Mouse (Mus musculus) lung, embryonic 16.5 days (tissue): ENCODE measurements around the gene Abcb8. TPM values are rescaled to one million over a fixed set of nuclear protein-coding genes. Genes with fewer than 3 reads are reported as not detected.
A peak's percentile ranks its signal among the peaks of the same experiment; 100 is the strongest.
"Not testable (repeated sequence)": the region's sequence is repeated elsewhere in the genome, so short reads cannot be mapped to it uniquely, and the experiment has no call there.

Source experiments
- ATAC-seq: fragments of 200-750 bp; cut with Nextera tagmentation; 2 replicates; pipeline ENCODE4 v1.8.0; 2017; ENCODE audit warnings: low read depth, mild to moderate bottlenecking, moderate library complexity
- H3K27ac ChIP-seq: fragments of 300-500 bp; sonication (generic); 2 replicates; pipeline ENCODE4 v1.5.1; 2014; ENCODE audit warnings: mild to moderate bottlenecking, control low read depth, low read length
- H3K27me3 ChIP-seq: fragments of 300-500 bp; sonication (generic); 2 replicates; pipeline ENCODE4 v1.6.1; 2014; ENCODE audit warnings: low read depth, low read length, mixed read lengths; ENCODE audit not compliant: control insufficient read depth, insufficient read depth
- H3K36me3 ChIP-seq: fragments of 300-500 bp; sonication (generic); 2 replicates; pipeline ENCODE4 v1.6.1; 2014; ENCODE audit warnings: low read length; ENCODE audit not compliant: control insufficient read depth, insufficient read depth
- H3K4me1 ChIP-seq: fragments of 300-500 bp; sonication (generic); replicated peaks from 2 replicates; pipeline ENCODE4 v1.6.1; 2014; ENCODE audit warnings: low read length, mixed read lengths; ENCODE audit not compliant: control insufficient read depth, insufficient read depth
- H3K4me2 ChIP-seq: fragments of 300-500 bp; sonication (generic); 2 replicates; pipeline ENCODE4 v1.6.1; 2014; ENCODE audit warnings: low read depth, low read length, control low read depth
- H3K4me3 ChIP-seq: fragments of 300-500 bp; sonication (generic); 2 replicates; pipeline ENCODE4 v1.5.1; 2014; ENCODE audit warnings: mild to moderate bottlenecking, low read length, control low read depth
- H3K9ac ChIP-seq: fragments of 300-500 bp; sonication (generic); 2 replicates; pipeline ENCODE4 v1.6.1; 2014; ENCODE audit warnings: low read length, control low read depth
- H3K9me3 ChIP-seq: fragments of 300-500 bp; sonication (generic); 2 replicates; pipeline ENCODE4 v1.6.1; 2016; ENCODE audit warnings: low read length; ENCODE audit not compliant: control insufficient read depth
- WGBS: fragments of 180-500 bp; shearing (Covaris S2); extraction: QIAGEN DNeasy Blood & Tissue Kit; methylation state at CpG from one replicate; pipeline ENCODE4 v1.1.7; 2014; 5-methylcytosine and 5-hydroxymethylcytosine counted together
- polyA plus RNA-seq: library from polyadenylated mRNA; unstranded; fragments of >200 nt; fragmentation: Nextera tagmentation; extraction: Ambion mirVana; gene quantifications from 2 replicates; pipeline ENCODE4 v1.2.1, GENCODE M21; 2015

Abcb8 gene
- polyA plus RNA-seq, 1 experiment from 2014 or later, result 48.0 TPM

DNA sequence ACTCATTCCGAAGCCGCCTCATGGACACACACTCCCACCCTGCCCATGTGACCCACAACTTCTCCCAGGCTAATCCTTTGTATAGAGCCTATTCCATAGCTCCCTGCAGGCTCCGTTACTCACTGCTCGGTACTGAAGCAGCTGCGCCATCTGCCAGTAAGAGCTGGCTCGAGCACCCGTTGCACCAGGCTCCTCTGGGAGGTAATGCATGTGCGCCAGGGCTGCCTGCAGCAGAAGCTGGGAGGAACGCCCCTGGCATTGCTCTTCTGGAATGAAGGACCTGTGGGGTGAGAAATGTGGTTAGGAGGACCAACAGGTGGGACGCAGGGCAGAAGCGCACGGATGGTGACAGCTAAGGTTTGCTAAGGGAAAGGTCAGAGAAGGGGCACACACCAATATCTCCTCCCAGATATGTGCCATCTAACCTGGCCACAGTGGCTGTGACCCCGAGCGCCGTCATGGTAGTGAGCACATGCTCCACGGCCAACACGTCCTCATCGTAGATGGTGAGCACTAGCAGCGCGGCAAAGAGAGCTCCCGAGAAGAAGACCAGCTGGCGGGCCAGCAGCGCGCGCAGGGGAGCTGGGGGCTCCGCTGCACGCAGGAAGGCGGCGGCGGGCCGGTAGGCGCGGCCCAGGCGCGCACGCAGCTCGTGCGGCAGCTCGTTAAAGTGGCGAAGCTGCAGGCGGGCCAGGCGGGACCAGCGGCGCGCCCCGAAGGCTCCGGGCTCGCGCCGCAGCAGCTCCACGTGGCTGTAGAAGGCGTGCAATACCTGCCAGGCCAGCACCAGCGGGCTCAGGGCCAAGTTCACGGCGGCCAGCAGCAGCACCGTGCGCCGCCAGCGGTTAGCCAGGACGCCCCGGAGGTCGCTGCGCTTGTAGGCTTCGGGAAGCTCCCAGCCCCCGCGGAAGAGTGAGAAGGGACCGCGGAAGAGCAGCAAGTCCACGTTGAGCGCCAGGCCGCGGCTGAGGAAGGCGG lies 5.9 kb upstream of the Abcb8 start:
- peak overlapping the region; percentile 53 for H3K4me3 ChIP-seq
- ATAC-seq, result peak; percentile 44
- peaks cover 33% of the 10 kb centered on the region for H3K27me3 ChIP-seq
- no peaks in the 10 kb centered on the region for H3K9me3 ChIP-seq
- peak overlapping the region; percentile 98 for H3K4me2 ChIP-seq
- H3K4me1 ChIP-seq, result peaks cover 23% of the 10 kb centered on the region
- no peak overlapping the region for H3K27ac ChIP-seq
- WGBS, result 1% methylated on average over 63 of the region's 73 CpGs
- H3K9ac ChIP-seq, result peak overlapping the region; percentile 70
- no peaks in the 10 kb centered on the region for H3K36me3 ChIP-seq

DNA sequence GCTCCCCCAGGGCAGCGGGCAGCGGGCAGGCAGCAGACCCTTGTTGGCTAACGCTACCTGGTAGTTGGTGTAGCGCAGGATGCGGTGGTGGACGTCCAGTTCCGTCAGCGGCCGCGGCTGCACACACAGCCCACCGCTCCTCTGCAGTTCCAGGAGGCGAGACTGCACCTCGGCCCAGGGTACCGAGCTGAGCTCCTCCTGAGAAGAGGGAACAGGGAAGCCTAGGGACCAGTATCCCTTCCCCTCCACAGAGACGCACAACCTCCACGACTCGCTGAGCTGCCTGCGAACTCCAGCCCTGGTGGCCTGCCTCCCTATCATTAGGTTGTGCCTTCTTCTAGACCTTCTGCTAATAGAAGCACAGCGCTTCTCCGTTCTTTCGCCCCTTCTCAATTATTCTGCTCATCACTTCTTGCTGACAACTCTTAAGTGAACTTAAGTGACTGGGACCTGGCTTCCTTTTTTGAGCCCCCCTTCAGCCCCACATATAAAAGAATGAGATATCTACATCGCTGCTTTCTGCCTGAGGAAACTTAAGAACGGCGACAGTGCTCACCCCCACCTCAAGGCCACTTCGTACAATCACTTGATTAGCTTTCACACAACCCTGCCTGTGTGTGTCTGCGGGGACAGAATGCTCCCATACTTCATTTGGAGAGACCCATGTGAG lies 5.1 kb upstream of the Abcb8 start:
- no peak for ATAC-seq
- peak overlapping the region; percentile 98 for H3K4me2 ChIP-seq
- H3K27ac ChIP-seq, result no peak overlapping the region
- no peaks in the 10 kb centered on the region for H3K36me3 ChIP-seq
- H3K9me3 ChIP-seq, result no peaks in the 10 kb centered on the region
- peaks cover 18% of the 10 kb centered on the region for H3K4me1 ChIP-seq
- H3K27me3 ChIP-seq, result peaks cover 33% of the 10 kb centered on the region
- peak overlapping the region; percentile 70 for H3K9ac ChIP-seq
- H3K4me3 ChIP-seq, result peak overlapping the region; percentile 53
- 25% methylated on average over 26 of the region's 26 CpGs for WGBS

DNA sequence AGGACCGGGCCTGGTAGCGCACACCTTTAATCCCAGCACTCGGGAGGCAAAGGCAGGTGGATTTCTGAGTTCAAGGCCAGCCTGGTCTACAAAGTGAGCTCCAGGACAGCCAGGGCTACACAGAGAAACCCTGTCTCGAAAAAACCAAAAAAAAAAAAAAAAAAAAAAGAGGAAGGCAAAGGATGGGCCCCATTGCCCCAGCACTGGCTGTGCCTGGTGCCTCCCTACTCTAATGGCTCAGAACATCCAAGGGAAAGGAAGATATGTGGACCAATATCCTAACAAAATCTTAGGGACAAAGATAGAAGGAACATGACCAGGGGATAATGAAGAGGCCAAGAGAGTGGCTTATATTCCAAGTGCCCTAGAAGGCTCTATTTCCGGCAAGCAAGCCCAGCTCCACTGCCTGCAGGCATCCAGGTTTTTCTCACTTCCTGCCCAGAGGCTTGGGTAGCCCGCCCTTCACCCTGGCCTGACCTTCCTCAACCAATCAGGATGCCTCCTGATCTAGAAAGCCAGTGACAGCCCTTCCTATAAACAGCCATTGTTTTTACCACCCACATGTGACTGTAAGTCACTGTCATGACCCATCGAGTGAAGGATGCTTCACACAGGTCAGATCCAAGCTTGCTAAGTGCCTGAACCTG lies 4.3 kb upstream of the Abcb8 start:
- peaks cover 33% of the 10 kb centered on the region for H3K27me3 ChIP-seq
- no peak overlapping the region for H3K4me2 ChIP-seq
- H3K4me3 ChIP-seq, result no peak overlapping the region
- ATAC-seq, result no peak
- WGBS, result 55% methylated on average over 6 of the region's 7 CpGs
- H3K4me1 ChIP-seq, result peaks cover 13% of the 10 kb centered on the region
- H3K36me3 ChIP-seq, result no peaks in the 10 kb centered on the region
- H3K9ac ChIP-seq, result no peak overlapping the region
- H3K9me3 ChIP-seq, result no peaks in the 10 kb centered on the region
- no peak overlapping the region for H3K27ac ChIP-seq

DNA sequence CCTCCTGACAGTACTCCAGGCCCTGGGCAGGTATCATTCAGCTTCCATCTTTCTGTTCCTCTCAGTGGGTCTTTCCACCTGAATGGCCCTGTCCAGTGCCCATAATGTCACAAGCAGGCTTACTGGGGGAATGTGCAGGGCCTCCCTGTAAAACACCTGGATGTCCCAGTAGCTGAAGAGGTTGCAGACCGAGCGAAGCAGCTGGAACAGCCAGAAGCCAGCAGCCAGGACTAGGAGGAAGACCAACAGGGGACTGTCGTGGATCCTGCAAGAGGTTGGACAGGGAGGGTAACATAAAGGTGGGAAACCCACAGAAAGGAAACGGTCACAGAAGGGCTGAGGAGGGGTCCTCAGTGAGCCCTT lies 3.8 kb upstream of the Abcb8 start:
- Histone ChIP-seq H3K4me2 (no peak overlapping the region), H3K9ac (no peak overlapping the region), H3K27ac (no peak overlapping the region), H3K4me3 (no peak overlapping the region), H3K4me1 (peaks cover 13% of the 10 kb centered on the region), H3K27me3 (peaks cover 31% of the 10 kb centered on the region), H3K9me3 (no peaks in the 10 kb centered on the region), H3K36me3 (no peaks in the 10 kb centered on the region)
- ATAC-seq, result no peak
- 58% methylated on average over 4 of the region's 4 CpGs for WGBS

- WGBS, result 80% methylated on average over 7 of the region's 7 CpGs
- Histone ChIP-seq H3K36me3 (no peaks in the 10 kb centered on the region), H3K27ac (no peak within 1 kb of the TSS), H3K9me3 (no peaks in the 10 kb centered on the region), H3K4me3 (no peak within 1 kb of the TSS), H3K27me3 (peaks cover 14% of the 10 kb centered on the region), H3K4me2 (no peak within 1 kb of the TSS), H3K9ac (no peak within 1 kb of the TSS), H3K4me1 (peaks cover 16% of the 10 kb centered on the region)
- no peak for ATAC-seq
Observed at GRCm38 (mm10) chr5:24391864-24392263, 1.6 kb upstream of the Abcb8 start, which contains the start of gene Atg9b. Atg9b (minus strand) TSS chr5:24392143.

DNA sequence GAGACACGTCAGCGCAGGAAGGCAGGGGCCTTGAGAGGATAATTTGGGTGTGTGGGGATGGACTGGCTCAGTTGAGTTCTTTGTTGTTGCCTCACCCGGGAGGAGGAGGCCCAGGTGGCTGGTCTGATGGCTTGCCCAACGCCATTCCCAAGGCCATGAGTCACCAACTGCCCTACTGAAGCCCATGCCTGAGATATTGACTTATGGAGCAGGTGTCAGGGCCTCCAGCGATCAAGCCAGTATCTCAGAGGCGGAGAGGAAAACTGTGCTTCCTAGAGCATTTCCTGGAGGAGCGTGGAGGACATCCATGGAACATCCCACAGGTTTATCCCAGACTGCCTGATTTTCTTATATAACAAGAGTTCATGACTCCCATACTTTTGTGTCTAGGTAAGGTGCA lies 739 bp upstream of the Abcb8 start:
- H3K4me2 ChIP-seq, result no peak overlapping the region
- H3K27ac ChIP-seq, result no peak overlapping the region
- H3K4me1 ChIP-seq, result peaks cover 9% of the 10 kb centered on the region; the same call in 1 of the 2 replicates
- H3K36me3 ChIP-seq, result no peaks in the 10 kb centered on the region
- no peak for ATAC-seq
- H3K9ac ChIP-seq, result no peak overlapping the region
- peaks cover 6% of the 10 kb centered on the region for H3K27me3 ChIP-seq
- no peak overlapping the region for H3K4me3 ChIP-seq
- WGBS, result 58% methylated on average over 7 of the region's 7 CpGs
- no peaks in the 10 kb centered on the region for H3K9me3 ChIP-seq

DNA sequence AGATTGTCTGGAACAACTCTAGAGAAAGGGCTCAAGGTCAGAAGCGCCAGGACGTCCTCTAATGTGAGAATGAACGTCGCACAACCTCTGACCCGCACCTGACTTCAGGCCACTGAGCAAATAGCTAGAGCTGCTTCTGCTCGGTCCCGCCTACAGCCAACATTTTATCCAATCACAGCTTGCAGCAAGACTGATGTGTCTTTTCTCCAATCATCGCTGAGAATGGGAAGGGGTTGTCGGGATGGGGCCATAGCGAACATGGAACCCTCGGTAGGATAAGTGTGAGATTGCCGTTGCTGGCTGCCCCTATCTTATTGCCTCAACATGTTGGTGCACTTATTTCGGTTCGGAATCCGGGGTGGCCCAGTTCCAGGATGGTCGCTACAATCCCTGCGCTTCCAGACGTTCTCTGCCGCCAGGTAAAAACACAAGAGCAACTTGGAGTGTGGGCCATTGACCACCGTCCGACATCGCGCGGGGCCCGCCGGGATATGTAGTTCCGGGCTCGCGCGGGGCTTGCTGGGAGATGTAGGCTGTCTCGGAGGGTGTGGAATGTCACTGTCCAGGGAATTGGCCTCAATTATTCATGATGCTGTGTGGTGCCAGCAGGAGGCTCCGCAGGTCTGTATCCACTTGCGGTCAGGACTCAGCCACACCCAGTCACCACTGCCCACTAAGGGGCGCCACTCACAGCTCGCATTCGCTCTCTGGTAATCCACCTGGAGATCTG lies 867 bp downstream of the Abcb8 start:
- no peaks in the 10 kb centered on the region for H3K9me3 ChIP-seq
- H3K4me2 ChIP-seq, result peak overlapping the region; percentile 57
- peak; percentile 97 for ATAC-seq
- 2% methylated on average over 36 of the region's 36 CpGs for WGBS
- H3K27me3 ChIP-seq, result no peaks in the 10 kb centered on the region
- peak overlapping the region; percentile 76 for H3K27ac ChIP-seq
- H3K4me3 ChIP-seq, result peak overlapping the region; percentile 65
- 0 out of 2 replicates have a peak, but pooled peaks cover 2% of the 10 kb centered on the region for H3K36me3 ChIP-seq
- peak overlapping the region; percentile 71 for H3K9ac ChIP-seq
- H3K4me1 ChIP-seq, result peaks cover 4% of the 10 kb centered on the region; the same call in 1 of the 2 replicates

DNA sequence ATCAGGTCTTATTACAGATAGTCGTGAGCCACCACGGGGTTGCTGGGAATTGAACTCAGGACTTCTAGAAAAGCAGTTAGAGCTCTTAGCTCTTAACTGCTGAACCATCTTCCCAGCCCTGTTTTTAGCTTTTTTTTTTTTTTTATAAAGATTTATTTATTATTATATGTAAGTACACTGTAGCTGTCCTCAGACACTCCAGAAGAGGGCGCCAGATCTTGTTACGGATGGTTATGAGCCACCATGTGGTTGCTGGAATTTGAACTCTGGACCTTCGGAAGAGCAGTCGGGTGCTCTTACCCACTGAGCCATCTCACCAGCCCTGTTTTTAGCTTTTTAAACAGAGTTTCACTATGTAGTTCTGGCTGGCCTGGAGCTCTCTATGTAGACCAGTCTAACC lies 2.8 kb downstream of the Abcb8 start:
- H3K27ac ChIP-seq, H3K27me3 ChIP-seq, H3K36me3 ChIP-seq, H3K4me1 ChIP-seq, H3K4me2 ChIP-seq, H3K9ac ChIP-seq, ATAC-seq, H3K9me3 ChIP-seq, H3K4me3 ChIP-seq: not testable (repeated sequence)
- WGBS, result 83% methylated on average over 6 of the region's 6 CpGs
